Mouse (Mus musculus) lung, postnatal 0 days (tissue): ENCODE results near the gene Plekha5.

ENCODE experiments used
- CTCF ChIP-seq: IDR thresholded peaks from 2 replicates; pipeline ENCODE4 v1.5.1; 2016; ENCODE audit warnings: antibody characterized with exemption, mild to moderate bottlenecking
- EP300 ChIP-seq: IDR thresholded peaks from 2 replicates; pipeline ENCODE4 v1.6.1; 2016; ENCODE audit warnings: antibody characterized with exemption, mild to moderate bottlenecking, control low read depth

DNA sequence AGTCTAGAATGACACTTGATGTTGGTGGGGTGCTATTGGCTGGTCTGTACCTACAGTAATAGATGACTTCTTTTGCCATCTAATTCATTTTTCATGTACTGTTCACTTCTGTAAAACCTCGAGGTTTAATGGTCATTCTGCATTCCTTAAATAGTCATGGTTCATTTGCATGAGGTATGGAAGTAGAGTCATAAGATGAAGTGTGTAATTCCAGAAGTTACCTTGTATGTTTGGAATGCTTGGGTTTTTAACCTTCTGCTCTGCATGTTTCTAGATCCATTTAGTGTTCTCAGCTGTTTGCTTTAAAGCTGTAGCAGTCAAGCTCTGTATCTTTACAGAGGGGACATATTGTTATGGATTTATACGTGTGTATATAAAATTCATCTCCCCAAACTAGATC is 144.0 kb downstream of the Plekha5 start:
- TF ChIP-seq CTCF (no peak), EP300 (peak; percentile 67)
